In the genomic region with DNA sequence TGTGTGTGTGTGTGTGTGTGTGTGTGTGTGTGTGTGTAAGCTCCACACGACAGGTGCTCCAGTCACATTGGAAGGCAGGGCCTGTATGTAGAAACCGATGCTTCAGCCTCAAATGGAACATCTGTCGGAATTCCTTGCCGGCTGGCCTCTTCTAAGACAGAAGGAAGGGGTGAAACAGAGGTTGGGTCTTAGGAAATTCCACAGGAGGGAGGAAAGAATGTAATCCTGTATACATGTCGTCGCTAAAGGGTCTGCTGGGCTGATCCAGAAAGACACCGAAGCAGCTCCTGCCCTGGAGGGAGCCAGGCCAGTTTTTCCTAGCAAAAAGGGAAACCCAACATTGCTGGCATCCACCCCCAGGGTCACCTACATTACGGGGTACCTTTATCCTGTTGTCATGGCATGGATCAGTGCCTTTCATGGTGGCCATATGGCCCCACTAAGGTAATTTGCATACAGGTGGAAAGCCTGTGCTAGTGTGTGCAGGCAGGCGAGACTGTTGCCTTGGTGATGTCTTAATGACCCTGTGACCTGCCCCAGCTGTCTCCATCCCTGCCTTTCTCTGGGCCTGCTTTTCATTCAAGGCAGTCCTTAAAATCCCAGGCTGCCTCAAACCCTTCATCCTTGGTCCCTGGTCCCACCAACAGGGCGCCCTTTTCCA, we compare ENCODE assay signal across 8 mouse cellular contexts. TPM values are rescaled to one million over a fixed set of nuclear protein-coding genes. Genes with fewer than 3 reads are reported as not detected.
A peak's percentile ranks its signal among the peaks of the same experiment; 100 is the strongest.
DNase-seq lines count a peak whose midpoint lies in the region; ATAC-seq lines count a peak whose summit lies in the region.

No protein-coding gene starts in this region.

- intact Hi-C loops in heart, postnatal 14 days (cut with DNase I): no loop called here

- WGBS in forebrain, embryonic 11.5 days: 8% methylated on average over 10 of the region's 10 CpGs

- peak; percentile 81 for ATAC-seq in forebrain, embryonic 11.5 days (replicated peaks; ENCODE audit: low FRiP score)
- 0 out of 2 replicates have a peak, but pooled peaks have one; percentile 29 for ATAC-seq in monocyte, adult 5-6 weeks (replicated peaks; ENCODE audit: insufficient number of reproducible peaks, low FRiP score, low TSS enrichment, poor library complexity, severe bottlenecking)

- no peaks in the 10 kb centered on the region for H3K27me3 ChIP-seq in forebrain, embryonic 11.5 days (ENCODE audit: control insufficient read depth, insufficient read depth, low read length)

- H3K4me3 ChIP-seq in forebrain, embryonic 11.5 days (ENCODE audit: low read depth, low read length): no peak overlapping the region

- peak overlapping the region; percentile 81 for H3K27ac ChIP-seq in forebrain, embryonic 11.5 days (ENCODE audit: low read depth, low read length)

- peaks cover 24% of the 10 kb centered on the region for H3K4me1 ChIP-seq in forebrain, embryonic 11.5 days (replicated peaks; ENCODE audit: control insufficient read depth, insufficient read depth, low read length)

- peak; percentile 93 for DNase-seq in heart, adult 11 months
- no peak for DNase-seq in heart, postnatal 14 days
- peak; percentile 72 for DNase-seq in forebrain, embryonic 11.5 days (ENCODE audit: low spot score)
- DNase-seq in kidney, postnatal 10 days: peak; percentile 72
- DNase-seq in ovary, postnatal 14 days (ENCODE audit: low spot score): no peak
- DNase-seq in thymus, postnatal 10 days (ENCODE audit: low spot score in 2 of 2): no peak
- no peak for DNase-seq in heart, adult 9 months (ENCODE audit: low spot score in 2 of 2)

- no peaks in the 10 kb centered on the region for H3K9me3 ChIP-seq in forebrain, embryonic 11.5 days (ENCODE audit: control insufficient read depth, low read length)

- peaks cover 9% of the 10 kb centered on the region for H3K36me3 ChIP-seq in forebrain, embryonic 11.5 days (ENCODE audit: control insufficient read depth, insufficient read depth, low read length)

- H3K9ac ChIP-seq in forebrain, embryonic 11.5 days (ENCODE audit: low read length): peak overlapping the region; percentile 27

- peak overlapping the region; percentile 26; the same call in 1 of the 2 replicates for H3K4me2 ChIP-seq in forebrain, embryonic 11.5 days (ENCODE audit: low read depth, low read length, severe bottlenecking)

RNA-seq across cellular contexts. Expression of a gene that starts 3.4 kb away (rescaled TPM):
- 1 to 10 TPM; 7.6 to 8.3 TPM for total RNA-seq in heart, postnatal 14 days (2021)
- 9.3 and 10.3 TPM in 2 replicates for polyA plus RNA-seq in forebrain, embryonic 11.5 days (2014; fragmentation: Nextera tagmentation; extraction: Ambion mirVana)
- total RNA-seq in monocyte, adult 5-6 weeks (2017): 0.38 to 1.6 TPM in 2 of 3 replicates, not detected in the other

RNA-seq across cellular contexts. Expression of a gene that starts 3.7 kb away (rescaled TPM):
- 10 to 100 TPM; 12.2 to 14.4 TPM for total RNA-seq in heart, postnatal 14 days (2021)
- polyA plus RNA-seq in forebrain, embryonic 11.5 days (2014; fragmentation: Nextera tagmentation; extraction: Ambion mirVana): 92.2 and 93.0 TPM in 2 replicates
- total RNA-seq in monocyte, adult 5-6 weeks (2017): 7.7 to 39.4 TPM (median 11.3 TPM) in 3 replicates

RNA-seq across cellular contexts. Expression of a gene that starts 10.6 kb away (rescaled TPM):
- 10 to 100 TPM; 60.6 to 61.0 TPM for total RNA-seq in heart, postnatal 14 days (2021)
- 12.3 and 13.7 TPM in 2 replicates for polyA plus RNA-seq in forebrain, embryonic 11.5 days (2014; fragmentation: Nextera tagmentation; extraction: Ambion mirVana)
- 12.5 to 17.0 TPM (median 14.0 TPM) in 3 replicates for total RNA-seq in monocyte, adult 5-6 weeks (2017)

RNA-seq across cellular contexts. Expression of a gene that starts 16.4 kb away (rescaled TPM):
- 10 to 100 TPM; 37.3 to 40.8 TPM for total RNA-seq in heart, postnatal 14 days (2021)
- 30.6 and 31.4 TPM in 2 replicates for polyA plus RNA-seq in forebrain, embryonic 11.5 days (2014; fragmentation: Nextera tagmentation; extraction: Ambion mirVana)
- total RNA-seq in monocyte, adult 5-6 weeks (2017): 3.0 to 15.2 TPM (median 13.2 TPM) in 3 replicates

RNA-seq across cellular contexts. Expression of a gene that starts 30.6 kb away (rescaled TPM):
- total RNA-seq in heart, postnatal 14 days (2021): 10 to 100 TPM; 11.1 to 12.2 TPM
- polyA plus RNA-seq in forebrain, embryonic 11.5 days (2014; fragmentation: Nextera tagmentation; extraction: Ambion mirVana): 122 and 132 TPM in 2 replicates
- 4.0 to 11.8 TPM (median 5.2 TPM) in 3 replicates for total RNA-seq in monocyte, adult 5-6 weeks (2017)

Comparison
In these comparisons a context has a peak if more than half of its experiments do, and no peak if none do; other contexts are left out.
1. DNase-seq: peak in heart, adult 11 months (single experiment), forebrain, embryonic 11.5 days (single experiment) and kidney, postnatal 10 days (single experiment); none in heart, postnatal 14 days (0 of 2), ovary, postnatal 14 days (single experiment), thymus, postnatal 10 days (0 of 2) and heart, adult 9 months (0 of 2).